Mouse (Mus musculus) olfactory bulb, adult 2 months (tissue): Measurements from ENCODE around the gene Aldh1a3. TPM values are rescaled to one million over a fixed set of nuclear protein-coding genes. Genes with fewer than 3 reads are reported as not detected.

Experiments
- H3K27ac ChIP-seq: fragments of 200-500 bp; 2 replicates; pipeline ENCODE4 v1.5.1; 2012; ENCODE audit warnings: low read depth, low read length; ENCODE audit not compliant: insufficient read depth
- H3K4me1 ChIP-seq: fragments of 200-500 bp; 2 replicates; pipeline ENCODE4 v1.6.1; 2012; ENCODE audit warnings: low read length; ENCODE audit not compliant: control insufficient read depth, insufficient read depth
- H3K4me3 ChIP-seq: fragments of 200-500 bp; 2 replicates; pipeline ENCODE4 v1.5.1; 2012; ENCODE audit warnings: mild to moderate bottlenecking, low read depth, low read length, moderate library complexity; ENCODE audit not compliant: insufficient read depth
- CTCF ChIP-seq: fragments of 200-500 bp; IDR thresholded peaks from 2 replicates; pipeline ENCODE4 v1.5.1; 2012; ENCODE audit warnings: low read depth, mild to moderate bottlenecking, low read length, moderate library complexity; ENCODE audit not compliant: insufficient read depth
- POLR2A ChIP-seq: fragments of 200-500 bp; IDR thresholded peaks from 2 replicates; pipeline ENCODE4 v1.6.1; 2012; ENCODE audit warnings: mild to moderate bottlenecking, low read depth, low read length, moderate library complexity; ENCODE audit not compliant: insufficient read depth
- WGBS: fragments of 180-500 bp; shearing (Covaris S2); methylation state at CpG from one replicate; pipeline ENCODE4 v1.1.7; 2018; 5-methylcytosine and 5-hydroxymethylcytosine counted together
- polyA plus RNA-seq: library from polyadenylated mRNA; stranded (reverse); fragments of >200 nt; gene quantifications from 2 replicates; pipeline ENCODE4 v1.2.4, GENCODE M21; 2012; ENCODE audit warnings: low replicate concordance; ENCODE audit not compliant: missing spikeins, insufficient read depth, insufficient read length

Gene Aldh1a3
- polyA plus RNA-seq, 1 experiment = not detected

- no peak overlapping the region for H3K4me3 ChIP-seq
- WGBS = 83% methylated on average over 11 of the region's 11 CpGs
Measured at GRCm38 (mm10) chr7:66405541-66405940, 21.8 kb downstream of the Aldh1a3 start.

GRCm38 (mm10) chr7:66404802-66405201 is 22.5 kb downstream of the Aldh1a3 start:
- Histone ChIP-seq H3K27ac (no peak overlapping the region), H3K4me1 (no peaks in the 10 kb centered on the region), H3K4me3 (no peak overlapping the region)
- TF ChIP-seq POLR2A (no peak), CTCF (no peak)
- WGBS = 87% methylated on average over 4 of the region's 4 CpGs

More at GRCm38 (mm10) chr7:66405541-66405940, 21.8 kb downstream of the Aldh1a3 start:
- TF ChIP-seq CTCF (no peak), POLR2A (no peak)
- H3K27ac ChIP-seq = no peak overlapping the region
- H3K4me1 ChIP-seq = no peaks in the 10 kb centered on the region

- H3K4me1 ChIP-seq = no peaks in the 10 kb centered on the region
- H3K4me3 ChIP-seq = no peak overlapping the region
- no peak overlapping the region for H3K27ac ChIP-seq
- 79% methylated on average over 10 of the region's 10 CpGs for WGBS
- TF ChIP-seq POLR2A = no peak
- no peak for TF ChIP-seq CTCF
Measured at GRCm38 (mm10) chr7:66404141-66404540, 23.2 kb downstream of the Aldh1a3 start.

GRCm38 (mm10) chr7:66402876-66403275 is 24.4 kb downstream of the Aldh1a3 start:
- Histone ChIP-seq H3K4me1 (no peaks in the 10 kb centered on the region), H3K27ac (no peak overlapping the region), H3K4me3 (no peak overlapping the region)
- WGBS = 94% methylated on average over 5 of the region's 5 CpGs
- no peak for TF ChIP-seq CTCF
- TF ChIP-seq POLR2A = no peak

GRCm38 (mm10) chr7:66401605-66402004 is 25.7 kb downstream of the Aldh1a3 start:
- WGBS = 66% methylated on average over 8 of the region's 8 CpGs
- no peak overlapping the region for H3K4me3 ChIP-seq
- H3K4me1 ChIP-seq = no peaks in the 10 kb centered on the region
- H3K27ac ChIP-seq = no peak overlapping the region
- no peak for TF ChIP-seq POLR2A
- TF ChIP-seq CTCF = no peak

GRCm38 (mm10) chr7:66397288-66397687 is 30.0 kb downstream of the Aldh1a3 start:
- TF ChIP-seq POLR2A (no peak), CTCF (no peak)
- 77% methylated on average over 3 of the region's 3 CpGs for WGBS
- Histone ChIP-seq H3K27ac (no peak overlapping the region), H3K4me1 (no peaks in the 10 kb centered on the region), H3K4me3 (no peak overlapping the region)

GRCm38 (mm10) chr7:66388621-66389532 is 38.4 kb downstream of the Aldh1a3 start:
- H3K4me3 ChIP-seq = no peak overlapping the region
- peaks cover 13% of the 10 kb centered on the region for H3K4me1 ChIP-seq
- TF ChIP-seq POLR2A (no peak), CTCF (no peak)
- H3K27ac ChIP-seq = no peak overlapping the region
- 17% methylated on average over 28 of the region's 28 CpGs for WGBS

GRCm38 (mm10) chr7:66387813-66388521 is 39.4 kb downstream of the Aldh1a3 start, which contains the start of gene Lrrk1:
TSS of gene Lrrk1 (minus strand) at chr7:66388350.
- TF ChIP-seq POLR2A (no peak), CTCF (no peak)
- WGBS = 1% methylated on average over 70 of the region's 70 CpGs
- peak within 1 kb of the TSS; percentile 50 for H3K4me3 ChIP-seq
- peaks cover 13% of the 10 kb centered on the region for H3K4me1 ChIP-seq
- H3K27ac ChIP-seq = no peak within 1 kb of the TSS

GRCm38 (mm10) chr7:66387419-66387812 is 39.9 kb downstream of the Aldh1a3 start:
- Histone ChIP-seq H3K27ac (no peak overlapping the region), H3K4me1 (peaks cover 13% of the 10 kb centered on the region), H3K4me3 (peak overlapping the region; percentile 50)
- TF ChIP-seq CTCF (no peak), POLR2A (no peak)
- 18% methylated on average over 13 of the region's 13 CpGs for WGBS
